Mouse (Mus musculus): ENCODE data around the gene Max. TPM values are rescaled to one million over a fixed set of nuclear protein-coding genes. Genes with fewer than 3 reads are reported as not detected.

The Max gene
- polyA plus RNA-seq, 1 experiment from 2014 or later: 11.5 TPM

DNA sequence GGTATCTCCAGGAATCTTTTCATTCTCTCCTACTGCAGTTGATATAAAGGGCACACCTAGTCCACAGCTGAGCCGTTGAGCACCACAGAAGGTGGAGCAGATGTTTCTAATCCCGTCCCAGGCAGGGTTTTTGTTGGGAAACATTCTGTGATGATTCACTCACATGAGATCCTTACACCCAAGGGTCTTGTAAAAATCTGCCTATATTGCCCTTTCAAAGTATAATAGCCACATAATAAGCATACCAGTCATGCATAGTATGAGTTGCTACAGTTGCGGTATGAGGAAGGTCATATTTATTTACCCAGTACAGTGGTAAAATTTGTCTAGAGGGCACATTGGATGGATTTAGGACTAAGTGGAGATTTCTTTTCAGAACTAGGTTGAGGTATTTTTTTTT lies 17.5 kb upstream of the Max start:
- no peaks in the 10 kb centered on the region for H3K9me3 ChIP-seq (replicated peaks)
- H3K4me1 ChIP-seq: peaks cover 16% of the 10 kb centered on the region
- WGBS: 88% methylated on average over 3 of the region's 3 CpGs
- H3K4me3 ChIP-seq: no peak overlapping the region
- H3K27ac ChIP-seq: no peak overlapping the region
- H3K36me3 ChIP-seq: no peaks in the 10 kb centered on the region
- H3K27me3 ChIP-seq (ENCODE audit: low read depth, poor library complexity, severe bottlenecking): no peaks in the 10 kb centered on the region
- DNase-seq (ENCODE audit: low spot score): no peak

DNA sequence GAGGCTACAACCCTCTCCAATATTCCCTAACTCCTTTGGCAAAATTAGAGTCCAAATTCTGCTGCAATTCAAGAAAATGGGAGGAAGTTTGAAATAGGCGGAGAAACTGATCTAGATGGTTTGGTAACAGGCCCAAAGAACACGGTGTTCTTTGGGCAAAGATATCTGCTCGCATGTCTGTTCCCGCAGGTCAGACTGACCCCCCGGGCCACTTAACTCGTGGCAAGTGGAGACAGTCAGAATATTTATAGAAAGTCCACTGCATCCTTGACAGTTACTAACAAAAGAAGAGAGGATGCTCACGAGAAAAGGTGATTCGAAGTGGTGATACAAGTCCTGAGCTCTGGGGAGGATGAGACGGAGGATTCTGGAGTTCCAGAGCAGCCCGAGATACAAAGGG lies 10.7 kb upstream of the Max start:
- H3K27me3 ChIP-seq (ENCODE audit: low read depth, poor library complexity, severe bottlenecking): no peaks in the 10 kb centered on the region
- no peaks in the 10 kb centered on the region for H3K9me3 ChIP-seq (replicated peaks)
- 84% methylated on average over 10 of the region's 10 CpGs for WGBS

DNA sequence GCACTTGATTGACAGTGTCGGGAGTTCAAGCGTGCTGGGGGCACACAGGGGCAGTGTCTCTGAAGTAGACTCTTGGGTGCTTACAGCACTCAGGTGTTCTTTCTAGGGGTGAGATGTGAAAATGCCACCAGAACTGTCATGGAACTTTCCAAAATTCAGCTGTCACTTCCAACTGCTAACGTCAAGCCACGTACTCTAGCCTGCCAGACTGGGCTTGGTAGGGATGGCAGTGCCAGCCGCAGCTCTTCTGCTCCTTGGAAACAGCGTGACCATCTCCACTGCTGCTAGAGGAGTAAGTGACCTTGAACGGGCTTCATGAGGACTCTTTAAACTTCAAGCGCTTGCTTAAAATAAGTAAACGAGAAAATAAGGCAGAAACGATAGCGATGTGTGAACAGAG lies 10.2 kb upstream of the Max start:
- Histone ChIP-seq H3K36me3 (no peaks in the 10 kb centered on the region), H3K9me3 (replicated peaks) (no peaks in the 10 kb centered on the region), H3K4me1 (no peaks in the 10 kb centered on the region), H3K27me3 (ENCODE audit: low read depth, poor library complexity, severe bottlenecking) (no peaks in the 10 kb centered on the region), H3K4me3 (no peak overlapping the region), H3K27ac (no peak overlapping the region)
- DNase-seq (ENCODE audit: low spot score): no peak
- 91% methylated on average over 11 of the region's 11 CpGs for WGBS

More for the DNA sequence above, 10.7 kb upstream of the Max start:
- no peak overlapping the region for H3K4me3 ChIP-seq
- no peaks in the 10 kb centered on the region for H3K4me1 ChIP-seq
- no peaks in the 10 kb centered on the region for H3K36me3 ChIP-seq
- no peak overlapping the region for H3K27ac ChIP-seq
- no peak for DNase-seq (ENCODE audit: low spot score)

DNA sequence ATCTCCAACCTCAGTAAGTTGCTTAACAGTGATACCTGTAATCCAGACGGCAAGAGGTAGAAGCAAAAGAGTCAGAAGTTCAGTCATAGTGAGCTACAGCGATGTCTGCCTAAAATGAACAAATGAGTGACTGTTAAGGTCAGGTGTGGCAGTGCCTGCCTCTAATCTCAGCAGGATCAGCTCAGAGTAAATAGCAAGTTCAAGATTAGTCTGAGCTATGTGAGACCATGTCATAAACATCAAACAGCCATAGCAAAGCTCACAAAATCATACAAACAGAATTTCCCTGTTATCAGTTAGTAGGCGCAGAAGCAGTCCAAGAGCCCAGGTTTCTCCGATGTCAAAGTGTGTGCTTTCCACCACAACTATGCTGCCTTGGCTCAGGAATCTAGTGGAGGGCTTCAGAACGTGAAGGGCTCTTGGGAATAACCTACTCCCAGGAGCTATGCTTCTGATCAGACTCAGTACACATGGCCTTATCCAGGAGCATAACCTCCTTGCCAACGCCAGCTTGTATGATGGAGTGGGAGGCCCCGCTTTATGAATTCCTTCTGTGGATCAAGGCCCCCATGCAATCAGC lies 9.7 kb upstream of the Max start:
- 88% methylated on average over 7 of the region's 7 CpGs for WGBS
- DNase-seq (ENCODE audit: low spot score): no peak
- Histone ChIP-seq H3K4me3 (no peak overlapping the region), H3K27me3 (ENCODE audit: low read depth, poor library complexity, severe bottlenecking) (no peaks in the 10 kb centered on the region), H3K4me1 (no peaks in the 10 kb centered on the region), H3K36me3 (no peaks in the 10 kb centered on the region), H3K9me3 (replicated peaks) (no peaks in the 10 kb centered on the region), H3K27ac (no peak overlapping the region)

- 15% methylated on average over 4 of the region's 4 CpGs for WGBS
- Histone ChIP-seq H3K27ac (no peak overlapping the region), H3K4me3 (no peak overlapping the region), H3K27me3 (ENCODE audit: low read depth, poor library complexity, severe bottlenecking) (no peaks in the 10 kb centered on the region), H3K4me1 (peaks cover 20% of the 10 kb centered on the region), H3K9me3 (replicated peaks) (no peaks in the 10 kb centered on the region), H3K36me3 (no peaks in the 10 kb centered on the region)
- DNase-seq (ENCODE audit: low spot score): peak; percentile 32
Observed at GRCm38 (mm10) chr12:76965876-76966275, 3.9 kb upstream of the Max start.

DNA sequence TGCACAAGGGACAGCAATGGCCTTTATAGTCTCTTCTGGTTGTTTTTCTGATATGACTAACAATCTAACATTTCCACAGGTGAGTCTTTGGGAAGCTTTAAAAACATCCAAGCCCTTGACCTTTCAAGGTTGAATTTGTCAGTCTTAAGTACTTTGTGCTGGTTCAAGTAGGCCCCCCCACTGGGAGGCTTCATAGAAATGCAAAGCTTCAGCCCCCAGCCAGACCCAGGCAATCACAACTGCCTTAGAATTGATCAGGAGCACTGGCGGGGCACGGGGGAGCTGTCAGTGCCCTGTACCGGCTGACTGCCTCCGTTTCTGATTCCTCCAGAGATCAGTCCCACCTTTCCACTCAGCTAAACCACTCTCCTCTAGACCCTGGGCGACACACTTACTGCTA lies 3.1 kb upstream of the Max start:
- Histone ChIP-seq H3K27ac (no peak overlapping the region), H3K4me1 (peaks cover 24% of the 10 kb centered on the region), H3K4me3 (no peak overlapping the region), H3K36me3 (peaks cover 3% of the 10 kb centered on the region; the same call in 1 of the 2 replicates), H3K27me3 (ENCODE audit: low read depth, poor library complexity, severe bottlenecking) (no peaks in the 10 kb centered on the region), H3K9me3 (replicated peaks) (no peaks in the 10 kb centered on the region)
- 24% methylated on average over 5 of the region's 5 CpGs for WGBS
- no peak for DNase-seq (ENCODE audit: low spot score)

DNA sequence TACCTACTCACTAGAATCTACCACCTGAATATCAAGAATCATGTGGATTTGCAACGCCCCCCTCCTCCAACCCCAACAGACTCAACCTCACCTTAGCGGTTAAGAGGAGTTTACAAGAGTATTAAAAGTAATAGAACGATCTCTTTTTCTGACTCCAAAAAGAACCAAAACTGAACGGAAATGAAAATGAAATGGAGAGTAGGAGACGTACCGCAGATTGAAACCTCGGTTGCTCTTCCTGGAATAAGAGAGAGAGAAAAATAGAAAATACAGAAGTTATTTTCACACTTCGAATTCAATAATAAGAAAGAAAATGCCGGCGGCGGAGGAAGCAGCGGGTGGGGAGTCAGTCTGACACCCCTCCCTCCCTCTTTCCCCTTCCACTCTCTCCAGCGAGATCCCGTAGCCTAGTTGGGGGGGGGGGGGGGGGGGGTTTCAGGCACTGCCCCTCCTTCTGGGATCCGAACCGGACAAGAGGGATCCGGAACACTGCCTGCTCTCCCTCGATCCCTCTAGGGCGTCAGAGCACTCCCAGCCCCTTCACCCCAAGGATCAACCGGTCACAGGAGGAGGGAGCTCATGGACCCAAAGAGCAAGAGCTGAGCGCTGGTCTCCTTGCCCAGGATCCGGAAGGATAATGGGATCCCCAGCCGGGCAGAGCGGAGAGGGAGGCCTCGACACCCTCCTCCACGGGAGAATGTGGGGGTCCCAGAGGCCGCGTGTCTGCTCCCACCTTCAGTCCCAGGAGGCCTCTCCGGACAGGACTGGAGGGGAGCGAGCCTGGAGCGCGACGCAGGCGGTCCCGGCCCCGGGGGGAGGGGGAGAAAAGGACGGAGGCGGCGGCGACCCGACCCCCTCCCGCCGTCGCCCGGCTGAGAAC lies 709 bp downstream of the Max start:
- Histone ChIP-seq H3K4me1 (peaks cover 21% of the 10 kb centered on the region), H3K9me3 (replicated peaks) (no peaks in the 10 kb centered on the region), H3K27me3 (ENCODE audit: low read depth, poor library complexity, severe bottlenecking) (no peaks in the 10 kb centered on the region), H3K36me3 (peaks cover 35% of the 10 kb centered on the region), H3K27ac (peak overlapping the region; percentile 86), H3K4me3 (peak overlapping the region; percentile 71)
- DNase-seq (ENCODE audit: low spot score): peak; percentile 64
- 6% methylated on average over 45 of the region's 45 CpGs for WGBS

DNA sequence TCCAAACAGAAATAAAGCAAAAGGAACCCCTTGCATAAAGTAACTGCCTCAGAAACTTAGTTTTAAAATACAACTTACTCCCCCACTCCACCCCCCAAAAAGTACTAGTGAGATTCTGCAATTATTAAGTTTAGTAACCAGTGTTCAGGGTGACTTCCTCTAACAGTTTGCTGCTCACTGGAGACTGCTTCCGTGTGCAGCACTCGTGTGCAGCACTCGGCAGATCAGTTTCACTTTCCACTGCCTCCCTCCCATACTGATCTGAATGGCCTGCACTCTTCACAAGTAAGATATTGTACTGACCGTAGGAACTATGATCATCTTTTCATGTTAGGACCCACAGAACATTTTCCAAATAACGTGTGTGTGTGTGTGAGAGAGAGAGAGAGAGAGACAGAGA lies 4.3 kb downstream of the Max start:
- H3K36me3 ChIP-seq: peaks cover 70% of the 10 kb centered on the region
- 91% methylated on average over 5 of the region's 5 CpGs for WGBS
- H3K4me3 ChIP-seq: no peak overlapping the region
- no peaks in the 10 kb centered on the region for H3K9me3 ChIP-seq (replicated peaks)
- H3K27me3 ChIP-seq (ENCODE audit: low read depth, poor library complexity, severe bottlenecking): no peaks in the 10 kb centered on the region
- H3K4me1 ChIP-seq: peaks cover 9% of the 10 kb centered on the region
- no peak overlapping the region for H3K27ac ChIP-seq
- no peak for DNase-seq (ENCODE audit: low spot score)

- Histone ChIP-seq H3K27ac (no peak overlapping the region), H3K27me3 (ENCODE audit: low read depth, poor library complexity, severe bottlenecking) (no peaks in the 10 kb centered on the region), H3K4me3 (no peak overlapping the region), H3K9me3 (replicated peaks) (no peaks in the 10 kb centered on the region), H3K4me1 (no peaks in the 10 kb centered on the region), H3K36me3 (peaks cover 93% of the 10 kb centered on the region)
- WGBS: 86% methylated on average over 10 of the region's 10 CpGs
- DNase-seq (ENCODE audit: low spot score): no peak
Observed at GRCm38 (mm10) chr12:76954698-76955423, 7.1 kb downstream of the Max start.

- WGBS: 85% methylated on average over 2 of the region's 2 CpGs
- Histone ChIP-seq H3K4me3 (no peak overlapping the region), H3K36me3 (peaks cover 95% of the 10 kb centered on the region), H3K27ac (no peak overlapping the region), H3K9me3 (replicated peaks) (no peaks in the 10 kb centered on the region), H3K4me1 (no peaks in the 10 kb centered on the region), H3K27me3 (ENCODE audit: low read depth, poor library complexity, severe bottlenecking) (no peaks in the 10 kb centered on the region)
- DNase-seq (ENCODE audit: low spot score): no peak
Observed at GRCm38 (mm10) chr12:76953750-76954363, 8.1 kb downstream of the Max start.

DNA sequence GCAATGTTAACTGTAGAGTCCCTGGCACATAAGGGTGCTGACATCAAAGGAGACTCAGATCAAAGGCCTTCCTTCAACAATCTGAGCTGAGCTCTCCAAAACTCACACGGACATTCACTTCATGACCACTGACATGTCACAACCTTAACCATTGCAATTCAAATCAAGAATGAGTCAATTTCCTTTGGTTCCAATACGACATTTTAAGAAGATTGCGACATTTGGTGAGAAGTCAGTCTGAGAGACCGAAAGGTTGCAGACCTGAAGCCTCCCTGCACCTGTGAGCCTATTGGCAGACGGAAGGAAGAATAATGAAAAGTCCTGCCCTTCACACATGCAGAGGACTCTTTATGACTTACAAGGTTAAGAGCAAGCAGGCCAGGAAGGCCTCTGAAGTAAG lies 11.7 kb downstream of the Max start:
- Histone ChIP-seq H3K4me3 (no peak overlapping the region), H3K9me3 (replicated peaks) (no peaks in the 10 kb centered on the region), H3K4me1 (no peaks in the 10 kb centered on the region), H3K36me3 (peaks cover 98% of the 10 kb centered on the region), H3K27ac (no peak overlapping the region), H3K27me3 (ENCODE audit: low read depth, poor library complexity, severe bottlenecking) (no peaks in the 10 kb centered on the region)
- 90% methylated on average over 5 of the region's 5 CpGs for WGBS
- no peak for DNase-seq (ENCODE audit: low spot score)

GRCm38 (mm10) chr12:76948781-76949180 lies 13.2 kb downstream of the Max start:
- no peaks in the 10 kb centered on the region for H3K9me3 ChIP-seq (replicated peaks)
- 90% methylated on average over 3 of the region's 3 CpGs for WGBS
- H3K36me3 ChIP-seq: peaks cover 99% of the 10 kb centered on the region
- H3K4me3 ChIP-seq: no peak overlapping the region
- no peak for DNase-seq (ENCODE audit: low spot score)
- H3K4me1 ChIP-seq: no peaks in the 10 kb centered on the region
- H3K27me3 ChIP-seq (ENCODE audit: low read depth, poor library complexity, severe bottlenecking): no peaks in the 10 kb centered on the region
- H3K27ac ChIP-seq: no peak overlapping the region

DNA sequence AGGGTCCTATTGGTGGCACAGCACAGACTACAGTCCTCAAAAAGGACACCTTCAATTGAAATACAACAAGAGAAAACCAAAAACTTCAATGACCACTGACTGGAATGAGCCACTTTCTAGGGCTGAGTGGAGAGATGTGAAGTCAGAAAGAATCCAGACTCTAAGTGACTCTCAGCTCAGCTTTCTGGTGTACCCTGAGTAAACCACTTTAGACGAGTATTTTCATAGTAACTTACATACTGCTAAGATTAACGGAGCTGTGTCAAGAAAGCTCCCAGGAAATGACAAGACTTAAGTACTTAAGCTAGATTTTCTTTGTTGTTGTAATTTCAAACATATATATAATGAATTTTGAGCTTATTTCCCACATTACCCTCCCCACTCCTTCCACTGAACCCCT lies 13.8 kb downstream of the Max start:
- H3K4me1 ChIP-seq: no peaks in the 10 kb centered on the region; the same call in 1 of the 2 replicates
- no peak for DNase-seq (ENCODE audit: low spot score)
- 95% methylated on average over 2 of the region's 2 CpGs for WGBS

More for the DNA sequence above, 13.8 kb downstream of the Max start:
- H3K4me3 ChIP-seq: no peak overlapping the region
- H3K36me3 ChIP-seq: peaks cover 99% of the 10 kb centered on the region
- H3K9me3 ChIP-seq (replicated peaks): no peaks in the 10 kb centered on the region
- no peaks in the 10 kb centered on the region for H3K27me3 ChIP-seq (ENCODE audit: low read depth, poor library complexity, severe bottlenecking)
- H3K27ac ChIP-seq: no peak overlapping the region

All from limb, embryonic 10.5 days (tissue).